Mouse (Mus musculus): ENCODE measurements around the gene Pip5k1b. TPM values are rescaled to one million over a fixed set of nuclear protein-coding genes. Genes with fewer than 3 reads are reported as not detected.
"Not testable (repeated sequence)": the region's sequence is repeated elsewhere in the genome, so short reads cannot be mapped to it uniquely, and the experiment has no call there.

Gene Pip5k1b
- polyA plus RNA-seq, 1 experiment from 2014 or later = 5.6 TPM

DNA sequence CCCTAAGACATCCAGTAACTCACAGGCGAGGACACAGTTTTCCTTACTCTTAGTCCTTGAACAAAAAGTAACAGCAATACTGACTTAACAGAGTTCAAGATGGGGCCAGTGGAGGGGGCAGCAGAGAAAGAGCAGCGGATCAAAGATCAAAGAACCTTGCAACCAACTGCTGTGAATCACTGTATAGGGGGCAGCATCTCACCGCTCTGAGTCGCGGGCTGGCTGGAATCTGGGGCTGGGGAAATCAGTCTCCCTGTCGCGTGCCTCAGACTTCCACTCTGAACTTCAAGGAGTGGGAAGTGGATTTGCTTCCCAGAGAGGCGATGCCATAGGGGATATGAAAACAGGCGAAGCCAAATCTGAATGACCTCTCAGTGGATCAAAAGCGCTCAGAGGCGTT lies 1.8 kb upstream of the Pip5k1b start:
- Histone ChIP-seq H3K4me1 (replicated peaks; ENCODE audit: control insufficient read depth, insufficient read depth, low read length) (peaks cover 5% of the 10 kb centered on the region; the same call in 1 of the 2 replicates), H3K4me2 (peak overlapping the region; percentile 98), H3K27ac (ENCODE audit: low read depth, low read length) (no peak overlapping the region), H3K27me3 (replicated peaks; ENCODE audit: control insufficient read depth, insufficient read depth, low read length) (0 out of 2 replicates have a peak, but pooled peaks cover 2% of the 10 kb centered on the region), H3K4me3 (ENCODE audit: low read depth, low read length) (peak overlapping the region; percentile 8; the same call in 1 of the 2 replicates), H3K36me3 (ENCODE audit: control insufficient read depth, insufficient read depth, low read length) (no peaks in the 10 kb centered on the region), H3K9me3 (ENCODE audit: control insufficient read depth, low read length) (no peaks in the 10 kb centered on the region), H3K9ac (ENCODE audit: low read depth, low read length) (no peak overlapping the region)
- 5% methylated on average over 11 of the region's 11 CpGs for WGBS
- no peak for ATAC-seq (replicated peaks; ENCODE audit: low FRiP score)
- peak; percentile 47 for DNase-seq (ENCODE audit: low spot score)

GRCm38 (mm10) chr19:24556585-24556966 lies 904 bp upstream of the Pip5k1b start:
- no peaks in the 10 kb centered on the region for H3K36me3 ChIP-seq (ENCODE audit: control insufficient read depth, insufficient read depth, low read length)
- ATAC-seq (replicated peaks; ENCODE audit: low FRiP score) (peak; percentile 14), DNase-seq (ENCODE audit: low spot score) (no peak)
- 0 out of 2 replicates have a peak overlapping the region, but pooled peaks have one; percentile 75 for H3K27ac ChIP-seq (ENCODE audit: low read depth, low read length)
- H3K27me3 ChIP-seq (replicated peaks; ENCODE audit: control insufficient read depth, insufficient read depth, low read length) = 0 out of 2 replicates have a peak, but pooled peaks cover 2% of the 10 kb centered on the region
- H3K9me3 ChIP-seq (ENCODE audit: control insufficient read depth, low read length) = no peaks in the 10 kb centered on the region
- peak overlapping the region; percentile 82 for H3K4me3 ChIP-seq (ENCODE audit: low read depth, low read length)
- H3K4me2 ChIP-seq = peak overlapping the region; percentile 98
- under 1% methylated on average over 12 of the region's 12 CpGs for WGBS
- H3K4me1 ChIP-seq (replicated peaks; ENCODE audit: control insufficient read depth, insufficient read depth, low read length) = peaks cover 5% of the 10 kb centered on the region; the same call in 1 of the 2 replicates
- H3K9ac ChIP-seq (ENCODE audit: low read depth, low read length) = peak overlapping the region; percentile 85

DNA sequence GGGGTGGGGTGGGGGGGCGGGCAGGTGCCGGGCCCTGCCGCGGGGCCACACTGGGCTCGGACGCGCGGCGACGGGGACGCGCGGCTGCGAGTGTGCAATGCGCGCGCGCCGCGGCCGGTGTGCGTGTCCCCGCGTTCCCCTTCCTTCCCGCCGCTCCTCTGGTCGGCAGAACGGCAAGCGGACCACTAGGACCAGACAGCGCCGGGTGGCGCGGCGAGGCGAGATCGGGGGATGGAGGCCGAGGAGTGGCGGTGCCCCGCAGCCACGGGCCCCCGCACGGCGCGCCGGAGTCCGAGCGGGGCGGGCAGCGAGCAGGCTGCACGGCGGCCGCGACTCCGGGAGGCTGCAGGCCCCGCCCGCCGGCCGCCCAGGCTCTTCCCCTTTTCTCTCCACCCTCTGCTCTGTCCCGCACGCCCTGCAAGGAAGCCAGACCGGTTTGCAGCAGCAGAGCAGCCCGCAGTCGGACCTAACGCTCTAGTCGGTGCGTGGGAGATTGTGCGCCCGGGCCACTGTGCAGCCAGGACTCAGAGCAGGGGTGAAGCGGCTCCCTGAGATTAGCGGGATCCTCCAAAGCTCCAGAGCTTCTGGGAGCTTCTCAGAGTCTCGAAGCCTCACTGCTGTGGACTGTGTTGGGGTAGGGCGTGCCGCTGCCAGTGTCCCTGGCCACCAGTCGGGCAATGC lies 372 bp upstream of the Pip5k1b start:
- peak overlapping the region; percentile 85 for H3K9ac ChIP-seq (ENCODE audit: low read depth, low read length)
- DNase-seq (ENCODE audit: low spot score) (peak; percentile 87), ATAC-seq (replicated peaks; ENCODE audit: low FRiP score) (peak; percentile 86)
- peaks cover 5% of the 10 kb centered on the region; the same call in 1 of the 2 replicates for H3K4me1 ChIP-seq (replicated peaks; ENCODE audit: control insufficient read depth, insufficient read depth, low read length)
- H3K36me3 ChIP-seq (ENCODE audit: control insufficient read depth, insufficient read depth, low read length) = no peaks in the 10 kb centered on the region
- peak overlapping the region; percentile 75; the same call in 1 of the 2 replicates for H3K27ac ChIP-seq (ENCODE audit: low read depth, low read length)
- H3K9me3 ChIP-seq (ENCODE audit: control insufficient read depth, low read length) = no peaks in the 10 kb centered on the region
- peak overlapping the region; percentile 82 for H3K4me3 ChIP-seq (ENCODE audit: low read depth, low read length)
- peak overlapping the region; percentile 98 for H3K4me2 ChIP-seq
- 0 out of 2 replicates have a peak, but pooled peaks cover 2% of the 10 kb centered on the region for H3K27me3 ChIP-seq (replicated peaks; ENCODE audit: control insufficient read depth, insufficient read depth, low read length)
- under 1% methylated on average over 53 of the region's 74 CpGs for WGBS

DNA sequence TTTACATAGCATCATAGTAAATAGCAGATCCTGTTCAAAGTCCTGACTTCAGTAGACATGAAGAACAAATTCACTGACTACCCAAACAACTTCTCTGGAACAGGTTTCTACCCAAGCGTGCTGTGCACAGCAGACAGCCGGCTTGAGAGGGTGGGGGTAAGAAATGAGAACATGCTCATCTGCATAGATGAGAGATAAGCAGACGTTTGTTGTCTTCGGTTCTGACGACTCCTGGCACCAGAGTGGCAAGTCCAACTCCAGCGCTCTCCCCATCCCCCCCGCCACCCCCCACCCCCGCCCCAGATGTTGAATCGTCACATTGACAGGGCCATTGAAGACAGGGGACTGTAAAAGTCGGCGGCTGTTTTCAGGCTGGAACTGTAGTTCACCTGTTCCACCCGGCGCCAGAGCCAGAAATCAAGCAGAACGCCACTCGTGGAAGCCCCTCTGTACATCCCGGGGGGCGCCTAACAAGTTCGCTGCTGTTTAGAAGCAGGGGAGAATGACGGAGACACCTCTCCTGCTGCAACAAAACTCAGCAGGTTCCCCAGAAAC lies 684 bp downstream of the Pip5k1b start:
- no peaks in the 10 kb centered on the region for H3K9me3 ChIP-seq (ENCODE audit: control insufficient read depth, low read length)
- no peak for DNase-seq (ENCODE audit: low spot score)
- WGBS = under 1% methylated on average over 19 of the region's 19 CpGs
- no peaks in the 10 kb centered on the region for H3K36me3 ChIP-seq (ENCODE audit: control insufficient read depth, insufficient read depth, low read length)
- peak overlapping the region; percentile 98 for H3K4me2 ChIP-seq
- ATAC-seq (replicated peaks; ENCODE audit: low FRiP score) = peak; percentile 75
- H3K9ac ChIP-seq (ENCODE audit: low read depth, low read length) = peak overlapping the region; percentile 85
- peaks cover 5% of the 10 kb centered on the region; the same call in 1 of the 2 replicates for H3K4me1 ChIP-seq (replicated peaks; ENCODE audit: control insufficient read depth, insufficient read depth, low read length)
- H3K27ac ChIP-seq (ENCODE audit: low read depth, low read length) = peak overlapping the region; percentile 75
- H3K4me3 ChIP-seq (ENCODE audit: low read depth, low read length) = peak overlapping the region; percentile 82
- 0 out of 2 replicates have a peak, but pooled peaks cover 2% of the 10 kb centered on the region for H3K27me3 ChIP-seq (replicated peaks; ENCODE audit: control insufficient read depth, insufficient read depth, low read length)

GRCm38 (mm10) chr19:24554425-24554824 lies 1.2 kb downstream of the Pip5k1b start:
- DNase-seq (ENCODE audit: low spot score) (no peak), ATAC-seq (replicated peaks; ENCODE audit: low FRiP score) (no peak)
- peak overlapping the region; percentile 82 for H3K4me3 ChIP-seq (ENCODE audit: low read depth, low read length)
- H3K4me2 ChIP-seq = peak overlapping the region; percentile 98
- no peak overlapping the region for H3K27ac ChIP-seq (ENCODE audit: low read depth, low read length)
- no peaks in the 10 kb centered on the region for H3K9me3 ChIP-seq (ENCODE audit: control insufficient read depth, low read length)
- H3K9ac ChIP-seq (ENCODE audit: low read depth, low read length) = peak overlapping the region; percentile 85
- H3K27me3 ChIP-seq (replicated peaks; ENCODE audit: control insufficient read depth, insufficient read depth, low read length) = 0 out of 2 replicates have a peak, but pooled peaks cover 2% of the 10 kb centered on the region
- peaks cover 5% of the 10 kb centered on the region; the same call in 1 of the 2 replicates for H3K4me1 ChIP-seq (replicated peaks; ENCODE audit: control insufficient read depth, insufficient read depth, low read length)
- whole genome bisulfite sequencing = 25% methylated on average over 4 of the region's 4 CpGs
- no peaks in the 10 kb centered on the region for H3K36me3 ChIP-seq (ENCODE audit: control insufficient read depth, insufficient read depth, low read length)

GRCm38 (mm10) chr19:24553291-24554075 lies 2.2 kb downstream of the Pip5k1b start:
- H3K27ac ChIP-seq (ENCODE audit: low read depth, low read length) = no peak overlapping the region
- no peak overlapping the region for H3K9ac ChIP-seq (ENCODE audit: low read depth, low read length)
- no peaks in the 10 kb centered on the region for H3K36me3 ChIP-seq (ENCODE audit: control insufficient read depth, insufficient read depth, low read length)
- 0 out of 2 replicates have a peak, but pooled peaks cover 2% of the 10 kb centered on the region for H3K27me3 ChIP-seq (replicated peaks; ENCODE audit: control insufficient read depth, insufficient read depth, low read length)
- peaks cover 5% of the 10 kb centered on the region; the same call in 1 of the 2 replicates for H3K4me1 ChIP-seq (replicated peaks; ENCODE audit: control insufficient read depth, insufficient read depth, low read length)
- ATAC-seq (replicated peaks; ENCODE audit: low FRiP score) (no peak), DNase-seq (ENCODE audit: low spot score) (no peak)
- H3K4me2 ChIP-seq = peak overlapping the region; percentile 98
- WGBS = 68% methylated on average over 12 of the region's 12 CpGs
- no peaks in the 10 kb centered on the region for H3K9me3 ChIP-seq (ENCODE audit: control insufficient read depth, low read length)
- no peak overlapping the region for H3K4me3 ChIP-seq (ENCODE audit: low read depth, low read length)

DNA sequence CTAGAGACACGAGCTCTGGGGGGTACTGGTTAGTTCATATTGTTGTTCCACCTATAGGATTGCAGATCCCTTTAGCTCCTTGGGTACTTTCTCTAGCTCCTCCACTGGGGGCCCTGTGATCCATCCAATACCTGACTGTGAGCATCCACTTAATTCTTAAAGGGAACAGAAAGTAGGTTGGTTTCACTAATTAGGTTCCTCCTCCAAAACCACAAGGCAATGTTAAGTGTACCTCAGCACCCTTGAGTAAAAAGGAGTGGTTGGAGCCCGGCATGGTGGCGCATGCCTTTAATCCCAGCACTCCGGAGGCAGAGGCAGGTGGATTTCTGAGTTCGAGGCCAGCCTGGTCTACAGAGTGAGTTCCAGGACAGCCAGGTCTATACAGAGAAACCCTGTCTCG lies 3.0 kb downstream of the Pip5k1b start:
- not testable (repeated sequence) for DNase-seq (ENCODE audit: low spot score); H3K4me2 ChIP-seq; H3K9ac ChIP-seq (ENCODE audit: low read depth, low read length); H3K9me3 ChIP-seq (ENCODE audit: control insufficient read depth, low read length); H3K4me3 ChIP-seq (ENCODE audit: low read depth, low read length); H3K27ac ChIP-seq (ENCODE audit: low read depth, low read length); H3K27me3 ChIP-seq (replicated peaks; ENCODE audit: control insufficient read depth, insufficient read depth, low read length); H3K36me3 ChIP-seq (ENCODE audit: control insufficient read depth, insufficient read depth, low read length); ATAC-seq (replicated peaks; ENCODE audit: low FRiP score); H3K4me1 ChIP-seq (replicated peaks; ENCODE audit: control insufficient read depth, insufficient read depth, low read length)
- WGBS = 92% methylated on average over 6 of the region's 6 CpGs

DNA sequence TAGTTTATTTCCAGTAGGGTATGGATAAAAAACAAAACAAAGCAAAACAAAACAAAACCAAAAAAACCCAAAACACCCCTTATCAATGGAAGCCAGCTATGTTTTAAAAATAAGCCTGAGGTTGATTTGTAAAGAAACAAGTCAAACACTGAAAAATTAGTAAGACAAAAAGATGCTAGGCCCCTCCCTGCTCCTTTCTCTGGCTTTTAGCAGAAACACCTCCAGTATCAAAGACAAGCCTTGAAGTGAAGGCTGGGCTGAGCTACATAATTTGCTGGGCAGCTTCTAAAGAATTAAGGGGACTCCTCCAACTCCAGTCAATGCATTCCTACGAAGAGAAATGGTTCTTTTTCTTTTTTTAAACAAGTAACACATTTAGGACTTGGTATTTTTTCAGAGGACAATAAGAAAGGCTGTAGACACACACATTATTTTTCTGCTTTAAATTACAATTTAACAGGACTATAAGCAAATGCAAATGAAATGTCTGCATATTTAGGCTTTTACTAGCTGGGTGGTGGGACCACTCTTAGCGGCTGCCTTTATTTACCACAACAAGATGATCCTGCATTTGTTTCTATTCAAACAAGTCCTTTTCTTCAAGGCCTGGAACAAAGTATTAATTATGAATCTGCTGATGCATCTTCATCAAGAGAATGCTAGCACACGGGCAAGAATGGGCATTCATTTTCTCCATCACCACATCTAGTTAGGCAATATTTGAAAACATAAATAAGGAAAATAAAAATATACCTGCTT lies 4.3 kb downstream of the Pip5k1b start:
- Histone ChIP-seq H3K27me3 (replicated peaks; ENCODE audit: control insufficient read depth, insufficient read depth, low read length) (no peaks in the 10 kb centered on the region), H3K9me3 (ENCODE audit: control insufficient read depth, low read length) (peaks cover 8% of the 10 kb centered on the region), H3K9ac (ENCODE audit: low read depth, low read length) (no peak overlapping the region), H3K4me2 (no peak overlapping the region), H3K4me1 (replicated peaks; ENCODE audit: control insufficient read depth, insufficient read depth, low read length) (peaks cover under 1% of the 10 kb centered on the region; the same call in 1 of the 2 replicates), H3K27ac (ENCODE audit: low read depth, low read length) (no peak overlapping the region), H3K36me3 (ENCODE audit: control insufficient read depth, insufficient read depth, low read length) (no peaks in the 10 kb centered on the region), H3K4me3 (ENCODE audit: low read depth, low read length) (no peak overlapping the region)
- no peak for DNase-seq (ENCODE audit: low spot score)
- 74% methylated on average over 3 of the region's 3 CpGs for WGBS
- no peak for ATAC-seq (replicated peaks; ENCODE audit: low FRiP score)
